Mouse (Mus musculus) heart, embryonic 11.5 days (tissue): ENCODE results near the gene Gm11549. TPM values are rescaled to one million over a fixed set of nuclear protein-coding genes. Genes with fewer than 3 reads are reported as not detected.

Experiments
- ATAC-seq: fragments of 200-750 bp; cut with Nextera tagmentation; replicated peaks from 2 replicates; pipeline ENCODE4 v1.8.0; 2017; ENCODE audit warnings: moderate library complexity; ENCODE audit not compliant: insufficient number of reproducible peaks, low FRiP score, low TSS enrichment
- H3K27ac ChIP-seq: fragments of 300-500 bp; sonication (generic); 2 replicates; pipeline ENCODE4 v1.5.1; 2014; ENCODE audit warnings: mild to moderate bottlenecking, low read depth, low read length
- H3K27me3 ChIP-seq: fragments of 300-500 bp; sonication (generic); 2 replicates; pipeline ENCODE4 v1.6.1; 2014; ENCODE audit warnings: mild to moderate bottlenecking, low read length, mixed read lengths; ENCODE audit not compliant: control insufficient read depth, insufficient read depth
- H3K36me3 ChIP-seq: fragments of 300-500 bp; sonication (generic); 2 replicates; pipeline ENCODE4 v1.6.1; 2014; ENCODE audit warnings: mild to moderate bottlenecking, low read length, moderate library complexity, mixed read lengths; ENCODE audit not compliant: control insufficient read depth, insufficient read depth
- H3K4me1 ChIP-seq: fragments of 300-500 bp; sonication (generic); 2 replicates; pipeline ENCODE4 v1.6.1; 2014; ENCODE audit warnings: low read length; ENCODE audit not compliant: control insufficient read depth, insufficient read depth
- H3K4me2 ChIP-seq: fragments of 300-500 bp; sonication (generic); 2 replicates; pipeline ENCODE4 v1.6.1; 2014; ENCODE audit warnings: mild to moderate bottlenecking, moderate library complexity
- H3K4me3 ChIP-seq: fragments of 300-500 bp; sonication (generic); 2 replicates; pipeline ENCODE4 v1.5.1; 2014; ENCODE audit warnings: low read depth, low read length
- H3K9ac ChIP-seq: fragments of 300-500 bp; sonication (generic); 2 replicates; pipeline ENCODE4 v1.6.1; 2014; ENCODE audit warnings: mild to moderate bottlenecking, low read depth, low read length, moderate library complexity
- H3K9me3 ChIP-seq: fragments of 300-500 bp; sonication (generic); replicated peaks from 2 replicates; pipeline ENCODE4 v1.6.1; 2016; ENCODE audit warnings: low read length; ENCODE audit not compliant: control insufficient read depth
- WGBS: fragments of 180-500 bp; shearing (Covaris S2); extraction: QIAGEN DNeasy Blood & Tissue Kit; methylation state at CpG from one replicate; pipeline ENCODE4 v1.1.7; 2014; ENCODE audit not compliant: insufficient replicate concordance; 5-methylcytosine and 5-hydroxymethylcytosine counted together
- polyA plus RNA-seq: library from polyadenylated mRNA; unstranded; fragments of >200 nt; fragmentation: Nextera tagmentation; extraction: Ambion mirVana; gene quantifications from 2 replicates; pipeline ENCODE4 v1.2.1, GENCODE M21; 2014

The Gm11549 gene
- polyA plus RNA-seq, 1 experiment from 2014 or later = 0.16 TPM

GRCm38 (mm10) chr3:36492716-36493391 lies 28.8 kb downstream of the Gm11549 start:
- 0 out of 2 replicates have a peak, but pooled peaks cover 5% of the 10 kb centered on the region for H3K4me1 ChIP-seq
- H3K9me3 ChIP-seq = no peaks in the 10 kb centered on the region
- H3K9ac ChIP-seq = no peak overlapping the region
- no peak for ATAC-seq
- WGBS = 56% methylated on average over 9 of the region's 9 CpGs
- no peaks in the 10 kb centered on the region for H3K27me3 ChIP-seq
- H3K36me3 ChIP-seq = no peaks in the 10 kb centered on the region
- H3K4me3 ChIP-seq = no peak overlapping the region
- H3K27ac ChIP-seq = no peak overlapping the region
- no peak overlapping the region for H3K4me2 ChIP-seq

- WGBS = 40% methylated on average over 5 of the region's 5 CpGs
- H3K27me3 ChIP-seq = no peaks in the 10 kb centered on the region
- H3K27ac ChIP-seq = no peak overlapping the region
- H3K9ac ChIP-seq = no peak overlapping the region
- no peak for ATAC-seq
- H3K4me2 ChIP-seq = no peak overlapping the region
- no peaks in the 10 kb centered on the region for H3K9me3 ChIP-seq
- no peak overlapping the region for H3K4me3 ChIP-seq
- no peaks in the 10 kb centered on the region for H3K36me3 ChIP-seq
- 0 out of 2 replicates have a peak, but pooled peaks cover 5% of the 10 kb centered on the region for H3K4me1 ChIP-seq
Measured at GRCm38 (mm10) chr3:36491535-36491934, 30.1 kb downstream of the Gm11549 start.

GRCm38 (mm10) chr3:36489590-36489910 lies 32.1 kb downstream of the Gm11549 start:
- 0 out of 2 replicates have a peak, but pooled peaks cover 5% of the 10 kb centered on the region for H3K4me1 ChIP-seq
- 86% methylated on average over 1 of the region's 1 CpGs for WGBS
- no peaks in the 10 kb centered on the region for H3K36me3 ChIP-seq
- H3K4me2 ChIP-seq = no peak overlapping the region
- no peaks in the 10 kb centered on the region for H3K9me3 ChIP-seq
- H3K4me3 ChIP-seq = no peak overlapping the region
- no peaks in the 10 kb centered on the region for H3K27me3 ChIP-seq
- no peak overlapping the region for H3K9ac ChIP-seq
- H3K27ac ChIP-seq = no peak overlapping the region
- no peak for ATAC-seq

GRCm38 (mm10) chr3:36488899-36489589 lies 32.6 kb downstream of the Gm11549 start:
- H3K36me3 ChIP-seq = no peaks in the 10 kb centered on the region
- H3K9ac ChIP-seq = no peak overlapping the region
- no peaks in the 10 kb centered on the region for H3K27me3 ChIP-seq
- H3K4me3 ChIP-seq = no peak overlapping the region
- H3K9me3 ChIP-seq = no peaks in the 10 kb centered on the region
- WGBS = 86% methylated on average over 6 of the region's 6 CpGs
- H3K4me1 ChIP-seq = 0 out of 2 replicates have a peak, but pooled peaks cover 5% of the 10 kb centered on the region
- H3K4me2 ChIP-seq = no peak overlapping the region
- no peak for ATAC-seq
- no peak overlapping the region for H3K27ac ChIP-seq

GRCm38 (mm10) chr3:36488367-36488766 lies 33.2 kb downstream of the Gm11549 start:
- Histone ChIP-seq H3K4me2 (no peak overlapping the region), H3K9ac (no peak overlapping the region), H3K4me3 (no peak overlapping the region), H3K36me3 (no peaks in the 10 kb centered on the region), H3K4me1 (peaks cover 5% of the 10 kb centered on the region; the same call in 1 of the 2 replicates), H3K27me3 (no peaks in the 10 kb centered on the region), H3K9me3 (no peaks in the 10 kb centered on the region), H3K27ac (no peak overlapping the region)
- no peak for ATAC-seq
- WGBS = 70% methylated on average over 1 of the region's 1 CpGs

GRCm38 (mm10) chr3:36486881-36487280 lies 34.7 kb downstream of the Gm11549 start:
- Histone ChIP-seq H3K27ac (no peak overlapping the region), H3K4me3 (no peak overlapping the region), H3K36me3 (no peaks in the 10 kb centered on the region), H3K9ac (no peak overlapping the region), H3K4me2 (no peak overlapping the region), H3K9me3 (no peaks in the 10 kb centered on the region), H3K4me1 (peaks cover 11% of the 10 kb centered on the region), H3K27me3 (no peaks in the 10 kb centered on the region)
- ATAC-seq = no peak
- WGBS = 80% methylated on average over 6 of the region's 6 CpGs

GRCm38 (mm10) chr3:36486176-36486575 lies 35.4 kb downstream of the Gm11549 start:
- Histone ChIP-seq H3K4me2 (no peak overlapping the region), H3K27me3 (no peaks in the 10 kb centered on the region), H3K9ac (no peak overlapping the region), H3K4me3 (no peak overlapping the region), H3K27ac (no peak overlapping the region), H3K36me3 (no peaks in the 10 kb centered on the region), H3K9me3 (no peaks in the 10 kb centered on the region), H3K4me1 (peaks cover 13% of the 10 kb centered on the region)
- 49% methylated on average over 6 of the region's 6 CpGs for WGBS
- no peak for ATAC-seq

- no peaks in the 10 kb centered on the region for H3K9me3 ChIP-seq
- peaks cover 21% of the 10 kb centered on the region for H3K4me1 ChIP-seq
- H3K27ac ChIP-seq = no peak overlapping the region
- H3K36me3 ChIP-seq = no peaks in the 10 kb centered on the region
- no peak overlapping the region for H3K9ac ChIP-seq
- WGBS = 86% methylated on average over 4 of the region's 4 CpGs
- no peak overlapping the region for H3K4me3 ChIP-seq
- no peak overlapping the region for H3K4me2 ChIP-seq
- no peak for ATAC-seq
- H3K27me3 ChIP-seq = no peaks in the 10 kb centered on the region
Measured at GRCm38 (mm10) chr3:36484292-36484691, 37.3 kb downstream of the Gm11549 start.
